Mouse (Mus musculus) C2C12 (cell line): ENCODE measurements around the gene Asprv1.

Experiments
- CTCF ChIP-seq: IDR thresholded peaks from one replicate; pipeline ENCODE4 v1.5.1; 2011; ENCODE audit not compliant: control insufficient read depth, insufficient read depth, insufficient read length
- MAX ChIP-seq: IDR thresholded peaks from one replicate; pipeline ENCODE4 v1.6.1; 2011; ENCODE audit warnings: mild to moderate bottlenecking, control low read depth
- MYOG ChIP-seq: IDR thresholded peaks from one replicate; pipeline ENCODE4 v1.6.1; 2011; ENCODE audit not compliant: control insufficient read depth, insufficient read length; ENCODE audit errors: extremely low read depth

GRCm38 (mm10) chr6:86637860-86638259 lies 9.9 kb downstream of the Asprv1 start:
- TF ChIP-seq CTCF (no peak), MYOG (no peak), MAX (no peak)
